Mouse (Mus musculus) thymus, postnatal 4 days (tissue): Measurements from ENCODE around the gene Wdr82.
"Not testable (repeated sequence)": the region's sequence is repeated elsewhere in the genome, so short reads cannot be mapped to it uniquely, and the experiment has no call there.

Experiments
- DNase-seq: peaks from one replicate; pipeline ENCODE4 v3.0.0; 2021

The Wdr82 gene

DNA sequence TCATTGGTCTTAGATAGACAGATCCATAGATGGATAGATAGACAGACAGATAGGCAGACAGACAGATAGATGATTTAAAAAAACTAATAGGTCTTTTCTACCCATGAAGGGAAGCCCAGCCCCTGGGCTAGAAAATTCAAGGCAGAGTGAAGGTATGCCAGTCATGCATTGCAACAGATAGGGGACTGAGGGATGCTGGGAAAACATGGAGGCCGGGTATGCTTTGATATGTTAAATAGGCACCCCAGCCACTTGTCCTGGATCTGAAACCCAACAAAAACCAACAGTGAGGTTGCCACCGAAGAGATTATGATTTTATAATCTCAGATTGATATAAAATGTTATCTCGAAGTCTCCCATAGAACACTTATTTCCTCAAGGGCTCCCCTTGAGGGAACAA, 3.5 kb upstream of the Wdr82 start:
- DNase-seq, result no peak

GRCm38 (mm10) chr9:106167703-106168102, 3.0 kb upstream of the Wdr82 start:
- no peak for DNase-seq

DNA sequence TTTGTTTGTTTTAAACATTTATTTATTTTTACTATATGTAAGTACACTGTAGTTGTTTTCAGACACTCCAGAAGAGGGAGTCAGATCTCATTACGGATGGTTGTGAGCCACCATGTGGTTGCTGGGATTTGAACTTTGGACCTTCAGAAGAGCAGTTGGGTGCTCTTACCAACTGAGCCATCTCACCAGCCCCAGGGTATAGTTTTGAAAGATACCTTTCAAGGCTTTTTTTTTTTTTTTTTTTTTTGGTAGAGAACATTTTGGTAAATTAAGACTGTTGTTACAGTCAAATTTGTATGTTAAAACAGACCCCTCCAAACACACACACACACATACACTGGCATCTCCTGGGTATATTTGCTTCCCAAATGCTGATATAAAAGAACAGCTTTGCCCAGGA, 1.7 kb upstream of the Wdr82 start:
- not testable (repeated sequence) for DNase-seq

DNA sequence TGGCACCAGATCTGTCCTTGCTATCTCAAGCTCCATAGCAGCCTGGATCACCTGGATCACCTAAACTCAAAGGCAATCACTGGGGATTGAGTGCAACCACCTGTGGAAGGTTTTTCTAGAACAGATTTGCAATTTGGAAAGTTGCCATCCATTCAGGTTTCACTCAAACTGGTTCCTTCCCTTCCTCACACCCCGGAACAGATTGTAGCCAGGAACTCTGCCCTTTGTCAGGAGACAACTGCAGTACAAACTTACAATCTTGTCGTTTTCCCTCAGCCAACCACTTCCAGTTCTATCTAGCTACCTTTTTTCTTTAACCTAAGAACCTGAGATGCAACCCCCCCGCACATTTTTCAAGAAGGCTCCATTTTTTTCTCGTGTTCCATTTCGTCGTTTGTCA, 811 bp upstream of the Wdr82 start:
- no peak for DNase-seq

DNA sequence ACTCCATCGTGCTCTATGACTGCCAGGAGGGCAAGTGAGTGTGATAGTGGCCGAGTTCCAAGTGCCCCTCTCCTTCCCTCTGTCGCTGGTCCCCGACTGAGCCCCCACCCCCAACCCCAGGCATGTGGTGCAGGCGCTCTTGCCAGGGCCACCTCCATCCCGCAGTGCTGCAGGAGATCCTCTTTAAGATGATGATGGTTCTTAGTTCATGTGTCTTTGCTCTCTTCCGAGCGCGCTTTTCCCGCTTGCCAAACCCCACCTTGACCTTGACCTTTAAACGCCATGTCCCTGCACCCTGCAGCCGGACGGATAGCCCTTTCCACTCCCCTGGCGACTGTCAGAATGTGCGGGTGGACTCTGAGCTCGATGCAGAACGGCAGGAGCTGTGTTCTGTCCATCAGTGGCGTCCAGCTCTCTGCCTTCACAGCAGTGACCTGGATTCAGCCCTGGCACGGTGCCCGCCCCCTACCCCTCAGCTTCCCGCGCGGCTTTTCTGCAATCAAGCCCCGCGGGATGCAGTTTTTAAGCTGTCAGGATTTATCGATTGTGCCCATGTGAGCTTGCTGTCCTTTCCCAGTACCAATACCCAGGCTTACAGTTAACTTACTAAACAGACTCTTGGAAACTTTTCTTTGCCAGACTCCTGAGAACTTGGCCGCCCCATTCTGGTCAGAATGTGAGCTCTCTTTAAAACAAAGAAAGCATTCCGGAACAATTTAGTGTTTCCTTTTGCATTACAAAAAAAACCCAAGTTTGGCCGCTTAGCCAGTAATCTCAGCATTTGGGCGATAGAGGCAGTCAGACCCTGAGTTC, 824 bp downstream of the Wdr82 start:
- DNase-seq, result peak; percentile 61

- no peak for DNase-seq
Measured at GRCm38 (mm10) chr9:106172527-106172926, 1.8 kb downstream of the Wdr82 start.

GRCm38 (mm10) chr9:106173363-106173762, 2.6 kb downstream of the Wdr82 start:
- no peak for DNase-seq

GRCm38 (mm10) chr9:106175552-106176200, 4.9 kb downstream of the Wdr82 start:
- no peak for DNase-seq

- DNase-seq, result no peak
Measured at GRCm38 (mm10) chr9:106176769-106177168, 6.0 kb downstream of the Wdr82 start.

GRCm38 (mm10) chr9:106177799-106178198, 7.1 kb downstream of the Wdr82 start:
- no peak for DNase-seq

GRCm38 (mm10) chr9:106179454-106179853, 8.7 kb downstream of the Wdr82 start:
- DNase-seq, result no peak

GRCm38 (mm10) chr9:106179964-106180363, 9.2 kb downstream of the Wdr82 start:
- no peak for DNase-seq

DNA sequence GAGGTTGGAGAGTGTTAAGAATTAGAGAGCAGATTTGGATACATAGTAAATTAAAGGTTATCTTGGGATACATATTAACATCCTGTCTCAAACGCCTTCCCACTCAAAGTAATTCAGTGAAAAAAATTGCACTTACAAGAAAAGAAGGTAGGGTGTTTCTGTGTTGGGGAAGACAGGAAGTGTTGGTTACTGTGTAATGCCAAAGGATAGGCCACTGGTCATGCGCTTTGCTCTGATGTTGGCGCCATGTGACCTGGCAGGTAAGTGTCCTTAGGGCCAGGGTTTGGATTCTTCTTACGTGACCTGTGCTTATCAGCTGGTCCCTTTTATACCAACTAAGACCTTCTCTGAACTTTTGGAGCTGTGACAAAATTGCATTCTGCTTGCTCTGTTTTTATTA, 11.4 kb downstream of the Wdr82 start:
- DNase-seq, result no peak

DNA sequence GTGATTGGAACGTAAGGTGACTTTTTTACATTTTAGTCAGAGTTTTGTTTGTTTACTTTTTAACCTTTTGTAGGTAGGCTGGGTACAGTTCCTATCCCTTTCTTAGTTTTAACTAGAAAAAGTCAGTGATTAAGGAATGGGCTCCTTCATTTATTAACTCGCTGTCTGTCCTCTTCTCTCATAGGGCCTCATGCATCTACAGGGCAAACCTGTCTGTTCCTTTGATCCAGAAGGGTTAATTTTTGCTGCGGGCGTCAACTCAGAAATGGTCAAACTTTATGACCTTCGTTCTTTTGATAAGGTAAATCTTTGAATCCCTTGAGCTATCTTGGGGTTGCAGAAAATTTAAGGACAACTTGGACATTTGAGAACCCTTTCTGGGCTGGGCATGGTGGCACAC, 13.3 kb downstream of the Wdr82 start:
- no peak for DNase-seq

DNA sequence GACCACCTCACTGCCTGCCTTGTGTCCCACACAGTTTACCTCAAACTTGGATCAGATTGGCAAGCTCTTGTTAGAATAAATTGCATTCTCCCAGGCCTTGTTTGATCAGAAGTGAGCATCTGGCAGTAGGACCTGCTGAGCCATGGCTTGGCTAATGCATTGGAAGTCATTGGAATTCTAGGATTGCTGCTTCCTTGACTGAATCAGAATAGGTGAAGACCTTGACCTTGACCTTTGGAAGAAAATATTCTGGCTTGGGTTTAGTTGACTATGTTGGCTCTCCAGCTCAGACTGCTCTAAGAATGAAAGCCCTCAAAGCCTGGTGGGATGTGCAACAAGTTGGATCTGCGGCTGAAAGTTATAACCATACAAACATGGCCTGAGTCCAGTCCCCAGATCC, 20.6 kb downstream of the Wdr82 start:
- no peak for DNase-seq

- no peak for DNase-seq
Measured at GRCm38 (mm10) chr9:106192024-106192423, 21.3 kb downstream of the Wdr82 start.

- no peak for DNase-seq
Measured at GRCm38 (mm10) chr9:106192998-106193397, 22.3 kb downstream of the Wdr82 start.

DNA sequence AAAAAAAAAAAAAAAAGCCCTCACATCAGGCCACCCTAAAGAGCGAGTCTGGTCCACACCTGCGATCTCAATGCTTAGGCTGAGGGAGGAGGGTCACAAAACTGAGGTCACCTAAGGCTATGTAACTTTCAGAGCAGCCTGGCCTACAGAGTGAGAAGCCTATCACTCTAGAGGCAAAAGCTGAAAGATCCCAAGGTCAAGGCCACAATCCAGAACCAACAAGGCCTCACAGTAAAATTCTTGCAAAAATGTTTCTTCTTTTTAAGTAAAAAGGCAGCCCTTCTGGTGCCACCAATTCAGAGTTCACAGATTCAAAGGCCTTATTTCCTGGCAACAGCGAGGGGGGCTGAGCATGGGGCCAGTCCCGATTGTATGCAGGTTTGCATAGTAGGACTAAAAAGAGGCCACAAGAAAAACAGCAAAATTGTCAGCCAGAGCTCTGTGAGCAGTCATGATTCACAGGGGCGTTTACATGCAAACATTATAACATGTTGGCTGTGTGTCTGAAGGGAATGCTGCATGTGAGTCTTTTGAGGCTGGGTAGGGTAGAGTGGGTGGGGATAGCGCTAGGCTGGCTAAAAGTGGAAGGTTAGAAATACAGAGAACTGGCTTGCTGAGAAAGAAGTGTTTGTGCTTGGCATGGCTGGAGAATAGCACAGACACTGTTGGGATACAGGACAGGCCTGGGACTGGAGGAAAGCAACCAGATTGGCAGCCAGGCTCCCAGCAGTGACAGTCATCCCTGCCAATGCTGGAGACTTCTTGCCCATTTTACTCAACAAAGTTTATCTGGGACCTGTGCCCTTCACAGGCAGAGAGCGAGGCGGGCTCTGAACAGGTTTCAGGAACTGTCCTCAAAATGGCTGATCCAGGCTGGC, 23.4 kb downstream of the Wdr82 start:
- no peak for DNase-seq

- DNase-seq, result no peak
Measured at GRCm38 (mm10) chr9:106195693-106196092, 25.0 kb downstream of the Wdr82 start.

DNA sequence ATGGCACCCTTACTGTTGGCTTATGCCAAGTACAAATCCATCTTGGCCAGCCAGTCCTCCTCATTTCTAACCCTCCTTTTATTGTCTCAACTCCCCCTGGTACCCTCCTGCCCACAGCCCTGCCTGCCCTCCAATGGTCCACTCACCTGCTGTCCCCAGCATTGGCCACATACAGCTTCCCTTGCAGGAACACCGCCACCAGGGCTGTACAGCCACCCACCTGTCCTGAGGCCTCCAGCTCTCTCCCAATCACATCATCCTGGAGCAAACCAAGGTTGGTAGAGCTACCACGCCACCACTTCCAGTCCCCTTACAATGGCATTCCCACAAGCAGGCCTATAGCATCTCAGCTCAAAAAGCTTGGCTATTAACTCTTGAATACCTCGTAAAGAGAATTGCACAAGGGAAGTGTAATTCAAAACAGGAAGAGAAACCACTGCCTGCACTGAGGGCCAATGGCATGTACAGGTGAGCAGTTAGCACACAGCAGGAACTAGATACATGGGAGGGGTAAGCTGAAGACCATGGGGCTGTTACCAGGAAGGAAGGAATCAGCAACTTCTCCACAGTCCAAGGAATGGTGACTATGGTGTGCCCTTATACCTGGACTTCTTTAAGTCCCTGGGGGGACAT, 26.5 kb downstream of the Wdr82 start:
- DNase-seq, result no peak

GRCm38 (mm10) chr9:106197732-106198131, 27.0 kb downstream of the Wdr82 start:
- no peak for DNase-seq

GRCm38 (mm10) chr9:106198962-106199458, 28.3 kb downstream of the Wdr82 start:
- DNase-seq, result peak; percentile 80
